Mouse (Mus musculus): Measurements from ENCODE around the gene Hspb11. TPM values are rescaled to one million over a fixed set of nuclear protein-coding genes. Genes with fewer than 3 reads are reported as not detected.

Hspb11 gene
- total RNA-seq, 2 experiments from 2014 or later = 17.8 to 18.6 TPM

DNA sequence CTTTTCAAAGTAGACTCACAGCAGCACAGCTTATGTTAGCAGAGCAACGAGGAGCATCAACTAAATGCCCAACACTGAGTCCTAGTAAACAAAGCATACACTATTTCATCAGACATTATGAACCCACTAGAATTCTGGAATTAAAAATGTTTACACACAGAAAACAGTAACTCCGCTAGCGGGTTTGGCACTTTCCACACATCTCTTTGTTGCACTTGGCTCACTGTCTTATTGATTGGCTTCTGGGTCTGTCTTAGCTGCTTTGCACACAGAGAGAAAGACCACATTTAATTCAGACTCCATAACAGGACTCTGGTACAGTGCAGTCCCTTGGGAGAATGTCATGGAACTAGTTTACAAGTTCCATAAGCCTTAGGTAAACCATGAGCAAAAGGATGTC is 5.3 kb upstream of the Hspb11 start:
- DNase-seq (ENCODE audit: low spot score in 2 of 2) = no peak

DNA sequence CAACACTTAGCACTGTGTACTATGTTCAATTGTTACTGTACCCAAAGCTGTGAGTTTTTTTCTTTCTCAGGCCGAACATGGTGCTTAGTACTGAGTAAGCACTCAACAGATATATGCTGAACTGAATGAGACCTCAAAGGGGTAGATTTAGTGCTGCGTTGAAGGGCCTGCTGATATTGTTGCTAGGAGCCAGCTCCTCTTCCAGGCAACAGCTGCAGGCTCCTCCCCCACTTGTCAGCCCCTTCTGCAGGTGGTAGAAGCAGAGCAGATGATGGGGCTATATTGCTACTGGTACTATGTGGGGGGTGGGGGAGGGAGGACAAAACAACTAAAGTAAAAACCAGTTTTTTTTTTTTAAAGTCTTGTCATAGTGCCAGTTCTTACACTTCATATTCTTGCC is 3.9 kb upstream of the Hspb11 start:
- DNase-seq (ENCODE audit: low spot score in 2 of 2) = no peak

DNA sequence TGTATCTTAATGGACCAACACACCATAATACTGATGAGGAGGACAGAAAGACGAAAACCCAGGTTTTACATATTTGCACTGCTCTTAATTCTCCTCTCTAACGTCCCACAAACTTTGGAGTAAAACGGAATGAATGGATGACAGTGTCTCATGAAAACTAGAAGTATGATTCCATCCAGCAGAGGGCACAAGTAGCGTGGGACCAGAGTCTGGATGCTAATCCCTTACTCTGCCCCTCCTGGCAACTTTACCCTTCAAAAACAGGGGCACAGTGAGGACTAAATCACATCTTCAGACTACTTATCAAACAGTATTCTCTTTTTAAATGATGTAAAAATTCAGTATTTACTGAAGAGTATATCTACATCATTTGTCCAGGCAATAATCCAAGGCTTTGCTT is 2.9 kb upstream of the Hspb11 start:
- DNase-seq (ENCODE audit: low spot score in 2 of 2) = peak; percentile 31 to 51

DNA sequence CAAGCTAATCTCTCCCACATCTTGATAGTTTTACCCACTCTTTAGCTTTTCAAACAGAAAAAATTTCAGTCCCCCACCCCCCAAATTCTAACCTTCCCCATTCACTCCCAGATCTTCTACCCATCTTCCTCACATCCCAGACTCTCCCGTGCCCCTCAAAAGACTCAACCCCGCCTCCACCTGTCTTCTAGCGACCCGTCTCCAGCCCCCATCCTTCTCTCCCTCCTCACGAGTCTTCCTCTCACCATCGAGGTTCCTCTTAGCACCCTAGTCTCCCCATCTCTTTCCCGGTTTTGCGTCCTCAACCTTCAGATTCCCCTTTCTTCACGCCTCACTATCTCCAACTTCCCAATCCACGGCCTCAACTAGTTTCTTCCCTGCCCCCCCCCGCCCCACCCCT is 871 bp upstream of the Hspb11 start:
- no peak for DNase-seq (ENCODE audit: low spot score in 2 of 2)

DNA sequence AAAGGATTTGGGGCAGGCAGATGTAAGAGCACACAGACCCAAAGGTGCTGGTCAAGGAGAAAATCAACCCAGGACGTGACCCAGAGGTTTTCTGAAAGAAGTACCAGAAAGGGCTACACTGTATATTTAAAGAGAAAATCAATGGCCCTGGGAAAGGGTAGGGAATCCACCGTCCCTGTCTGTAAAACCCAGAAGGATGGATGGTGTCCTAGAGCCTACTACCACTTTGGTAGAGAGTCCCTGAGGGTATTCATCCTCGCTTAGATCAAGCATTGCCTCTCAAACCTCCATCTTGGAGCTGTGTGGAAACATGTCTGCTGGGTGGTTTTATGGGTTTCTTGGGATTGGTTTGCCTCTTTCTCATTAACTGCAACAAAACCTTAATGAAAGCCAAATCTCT is 1.0 kb downstream of the Hspb11 start:
- DNase-seq (ENCODE audit: low spot score in 2 of 2) = no peak

DNA sequence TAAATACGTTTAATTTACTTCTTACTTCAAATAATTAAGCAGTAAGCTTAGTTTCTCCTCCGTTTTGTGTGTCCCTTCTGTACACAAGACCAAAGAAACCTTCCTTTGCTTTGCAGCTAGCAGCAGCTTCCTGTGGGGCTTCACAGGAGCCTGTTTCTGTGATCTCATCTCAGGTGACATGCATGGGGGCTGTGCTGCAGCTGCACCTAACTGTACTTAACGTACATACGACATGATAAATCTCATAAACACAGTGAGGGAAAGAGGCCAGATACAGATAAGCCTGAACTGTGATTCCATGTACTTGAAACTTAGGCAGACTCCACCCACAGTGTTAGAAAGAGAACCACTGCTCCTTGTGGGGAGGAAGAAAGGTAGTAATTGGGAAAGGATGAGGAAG is 6.6 kb downstream of the Hspb11 start:
- no peak for DNase-seq (ENCODE audit: low spot score in 2 of 2)

DNA sequence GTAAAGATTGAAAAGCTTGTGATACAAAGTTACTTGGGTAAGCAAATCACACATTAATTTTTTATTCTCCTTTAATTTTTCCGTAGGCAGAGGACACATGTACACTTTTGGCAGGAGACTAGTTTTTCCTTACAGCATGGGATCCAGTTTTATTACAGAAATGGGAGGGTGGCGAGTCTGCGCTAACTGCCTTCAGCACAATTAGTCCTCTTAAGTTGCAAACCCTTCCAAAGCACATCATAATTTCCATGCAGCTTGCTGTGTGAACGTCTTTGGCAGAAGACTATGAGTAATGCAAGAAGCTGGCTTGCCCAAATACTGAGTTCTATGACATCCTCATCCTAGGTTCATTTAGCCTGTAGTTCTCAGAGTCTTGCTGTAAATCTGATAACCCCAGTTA is 20.3 kb downstream of the Hspb11 start:
- DNase-seq (ENCODE audit: low spot score in 2 of 2) = no peak

DNA sequence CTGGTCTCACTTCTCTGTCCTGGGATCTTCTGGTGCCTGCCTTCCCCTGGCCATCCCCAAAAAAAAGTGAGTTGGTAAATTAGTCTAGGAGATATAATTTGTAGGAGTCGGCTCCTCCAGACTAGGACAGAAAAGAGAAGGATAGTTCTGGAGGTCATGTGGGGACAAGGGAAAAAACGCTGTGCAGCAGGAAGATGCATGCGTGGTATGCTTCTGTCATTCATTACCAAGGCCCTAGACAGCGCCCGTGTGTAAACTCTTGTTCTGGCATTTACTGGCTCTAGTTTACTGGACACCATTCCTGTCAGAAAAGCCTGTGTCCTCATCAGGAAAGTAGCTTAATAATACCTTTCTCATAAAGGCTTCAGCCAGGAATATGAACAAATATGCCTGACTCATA is 21.1 kb downstream of the Hspb11 start:
- no peak for DNase-seq (ENCODE audit: low spot score in 2 of 2)

DNA sequence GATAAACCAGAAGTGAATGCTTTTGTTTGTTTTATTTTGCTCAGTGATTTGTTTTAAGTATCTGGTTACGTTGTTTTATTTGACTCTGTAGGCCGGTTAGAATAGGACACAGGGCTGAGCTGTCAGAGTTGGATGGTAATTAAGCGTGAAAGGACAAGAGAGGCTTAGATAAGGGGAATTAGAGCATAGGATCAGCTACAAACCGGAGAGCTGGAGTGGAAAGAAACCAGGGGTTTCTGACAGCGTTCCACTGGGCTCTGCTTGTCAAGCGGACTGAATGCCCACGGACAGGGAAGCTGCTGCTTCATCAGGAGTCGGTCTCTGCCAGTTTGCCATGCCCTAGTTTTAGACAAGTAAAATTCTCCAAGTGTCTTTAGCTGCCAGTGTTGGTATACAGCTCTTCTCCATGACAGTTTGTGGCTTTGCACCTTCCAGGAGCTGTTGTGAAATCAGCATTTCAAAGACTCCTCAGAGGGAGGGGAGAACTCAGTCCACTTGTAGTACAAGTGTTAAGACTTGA is 24.9 kb downstream of the Hspb11 start:
- DNase-seq (ENCODE audit: low spot score in 2 of 2) = no peak

DNA sequence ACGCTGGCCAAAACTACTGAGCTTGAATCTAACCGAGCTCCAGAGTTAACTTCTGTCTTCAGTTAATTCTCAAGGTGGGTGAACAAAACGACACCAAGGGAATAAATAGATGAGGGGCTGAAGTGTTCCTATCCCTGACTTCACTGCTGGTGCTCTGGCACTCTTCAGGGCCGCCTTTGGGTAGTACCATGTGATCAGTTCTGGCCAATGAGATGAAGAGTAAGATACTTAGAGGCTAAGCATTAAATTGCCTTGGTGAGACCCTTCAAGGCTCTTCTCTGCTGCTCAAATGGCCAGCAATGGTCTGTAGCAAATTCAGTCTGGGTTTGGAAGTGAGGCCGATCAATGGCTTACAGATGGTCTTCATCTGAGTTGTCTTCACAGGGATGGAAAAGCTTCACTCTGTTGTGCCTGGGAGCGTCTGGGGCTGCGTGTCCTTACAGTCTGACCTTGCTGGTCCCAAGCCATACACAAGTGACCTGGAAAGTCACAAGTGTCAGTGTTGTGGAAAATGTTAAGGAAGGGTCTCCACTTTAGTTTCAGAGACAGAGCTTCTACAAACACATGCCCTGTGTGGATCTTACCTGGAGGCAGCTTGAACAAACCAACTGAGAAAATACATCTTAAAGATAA is 27.6 kb downstream of the Hspb11 start:
- DNase-seq (ENCODE audit: low spot score in 2 of 2) = no peak

DNA sequence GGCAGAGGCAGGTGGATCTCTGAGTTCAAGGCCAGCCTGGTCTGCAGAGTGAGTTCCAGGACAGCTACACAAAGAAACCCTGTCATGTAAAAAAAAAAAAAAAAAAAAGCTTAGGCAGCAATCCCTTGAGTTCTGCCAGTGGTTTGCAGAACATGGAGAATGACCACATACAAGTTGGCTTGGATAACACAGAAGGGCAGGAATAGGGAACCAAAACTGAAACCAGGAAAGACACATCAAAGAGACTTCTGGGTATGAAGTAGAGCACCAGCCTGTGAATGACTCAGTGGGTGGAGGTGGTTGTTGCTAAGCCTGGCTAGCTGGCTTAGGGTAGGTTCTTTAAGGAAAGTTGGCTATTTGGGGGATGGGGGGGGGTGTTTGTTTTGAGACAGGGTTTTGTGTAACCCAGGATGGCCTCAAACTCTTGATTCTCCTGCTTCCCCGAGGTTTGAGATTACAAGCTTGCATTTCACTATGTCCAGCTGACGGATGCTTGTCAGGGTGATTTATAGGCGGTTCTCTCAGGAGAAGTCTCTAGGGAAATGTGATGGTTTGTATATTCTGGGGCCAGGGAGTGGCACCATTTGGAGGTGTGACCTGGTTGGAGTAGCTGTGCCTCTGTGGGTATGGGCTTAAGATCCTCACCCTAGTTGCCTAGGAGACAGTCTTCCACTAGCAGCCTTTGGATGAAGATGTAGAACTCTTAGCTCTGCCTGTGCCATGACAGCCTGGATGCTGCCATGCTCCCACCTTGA is 32.2 kb downstream of the Hspb11 start:
- DNase-seq (ENCODE audit: low spot score in 2 of 2) = no peak

DNA sequence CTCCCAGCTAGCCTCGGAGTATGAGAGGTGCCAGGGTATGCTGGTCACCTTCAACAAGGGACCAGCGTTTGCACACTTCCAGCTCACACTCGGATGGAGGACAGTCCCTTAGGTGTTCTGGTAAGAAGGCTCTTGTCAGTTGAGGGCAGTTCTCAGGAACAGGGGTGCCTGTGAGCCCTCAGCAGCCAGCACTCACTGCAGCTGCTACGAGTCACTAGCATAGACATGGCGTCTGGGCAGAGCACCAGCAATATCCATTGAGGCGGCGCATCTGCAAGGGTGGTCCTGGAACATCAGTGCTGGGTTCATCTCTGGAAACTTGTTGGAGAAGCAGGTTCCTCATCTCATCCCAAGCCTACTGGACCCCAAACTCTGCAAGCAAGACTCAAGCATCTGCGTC is 33.0 kb downstream of the Hspb11 start:
- no peak for DNase-seq (ENCODE audit: low spot score in 2 of 2)

DNA sequence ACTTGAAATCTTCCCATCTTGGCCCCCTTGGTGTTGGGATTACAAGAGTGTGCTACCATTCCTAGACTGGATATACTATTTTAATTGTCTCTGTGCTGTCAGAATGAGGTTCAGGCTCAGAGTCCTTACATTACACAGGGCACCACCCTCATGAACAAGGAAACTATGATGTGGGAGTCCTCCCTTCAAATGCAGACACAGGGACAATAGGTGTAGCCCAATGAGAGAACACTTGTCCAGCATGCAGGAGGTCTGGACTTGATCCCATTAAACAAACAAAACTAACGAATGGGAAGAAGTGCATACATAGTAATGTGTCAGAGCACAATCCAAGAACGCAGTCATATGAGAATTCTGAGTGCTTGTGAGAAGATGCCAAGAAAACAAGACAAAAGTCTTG is 34.1 kb downstream of the Hspb11 start:
- no peak for DNase-seq (ENCODE audit: low spot score in 2 of 2)

DNA sequence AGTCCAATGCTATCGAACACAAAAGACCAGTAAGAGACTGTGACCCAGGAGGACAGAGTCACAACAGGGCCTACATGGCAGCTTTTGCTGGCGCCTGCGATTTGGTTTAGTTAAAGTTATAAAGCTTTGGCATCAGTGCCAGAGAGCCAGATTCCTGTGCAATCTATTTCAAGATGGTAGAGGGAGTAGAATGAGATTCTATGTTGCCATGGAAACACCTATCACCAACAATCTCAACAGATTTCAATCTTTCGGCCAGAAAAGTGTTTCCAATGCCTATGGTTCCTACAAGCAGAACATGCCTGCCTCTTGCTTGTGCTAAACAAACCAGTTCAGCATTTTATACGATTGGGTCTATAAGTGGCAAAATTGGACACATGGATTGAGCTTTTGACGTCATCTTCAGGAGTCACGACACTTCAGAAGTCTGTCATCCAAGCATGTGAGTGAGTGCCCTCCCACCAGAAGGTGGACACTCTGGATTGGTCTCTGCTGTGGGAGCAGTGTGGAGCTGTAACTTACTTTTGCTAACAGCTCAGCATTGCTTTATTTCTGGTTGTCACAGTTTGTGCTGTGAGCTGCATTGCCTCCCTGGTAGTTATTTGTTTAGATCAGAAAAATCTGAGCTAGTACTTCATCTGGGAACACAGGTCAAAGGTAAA is 38.3 kb downstream of the Hspb11 start:
- peak in 1 of 2 experiments; percentile 16 for DNase-seq (ENCODE audit: low spot score in 2 of 2)

DNA sequence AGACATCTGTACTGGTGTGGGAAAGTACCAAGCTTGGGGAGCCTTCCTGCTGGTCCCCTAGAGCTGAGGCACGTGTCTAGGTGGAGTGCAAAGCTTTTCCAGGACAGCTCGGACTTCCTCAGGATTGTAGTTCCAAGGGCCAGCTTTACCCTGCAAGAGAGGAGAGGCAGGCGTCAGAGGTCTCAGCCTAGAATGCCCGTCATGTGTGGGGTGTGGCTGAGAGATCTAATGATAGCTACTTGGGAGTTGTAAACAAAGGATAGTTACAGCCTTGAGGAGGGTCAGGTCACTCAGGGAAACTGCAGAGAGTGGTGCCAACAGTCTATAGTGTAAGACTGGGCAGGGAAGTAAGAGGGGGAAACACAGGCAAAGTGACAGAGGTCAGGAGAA is 38.9 kb downstream of the Hspb11 start:
- DNase-seq (ENCODE audit: low spot score in 2 of 2) = no peak

DNA sequence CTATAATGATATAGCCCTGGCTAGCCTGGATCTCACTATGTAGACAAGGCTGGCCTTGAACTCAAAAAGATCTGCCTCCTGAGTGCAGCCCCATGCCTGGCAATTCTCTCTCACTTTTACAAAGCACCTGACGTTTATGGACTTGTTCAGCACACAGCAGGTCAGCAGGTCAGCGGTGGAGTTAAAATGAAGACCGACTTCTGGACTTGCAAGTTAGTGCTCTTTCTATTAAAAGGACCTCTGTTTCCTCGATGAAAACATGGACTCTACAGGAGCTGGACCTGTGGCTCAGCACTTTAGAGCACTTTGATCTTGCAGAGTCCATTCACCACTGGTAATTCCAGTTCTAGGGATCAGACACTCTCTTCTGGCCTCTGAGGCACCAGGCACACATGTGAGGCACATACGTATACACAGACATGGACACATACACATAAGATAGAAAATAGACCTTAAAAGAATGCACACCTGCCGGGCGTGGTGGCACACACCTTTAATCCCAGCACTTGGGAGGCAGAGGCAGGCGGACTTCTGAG is 44.7 kb downstream of the Hspb11 start:
- no peak for DNase-seq (ENCODE audit: low spot score in 2 of 2)

DNA sequence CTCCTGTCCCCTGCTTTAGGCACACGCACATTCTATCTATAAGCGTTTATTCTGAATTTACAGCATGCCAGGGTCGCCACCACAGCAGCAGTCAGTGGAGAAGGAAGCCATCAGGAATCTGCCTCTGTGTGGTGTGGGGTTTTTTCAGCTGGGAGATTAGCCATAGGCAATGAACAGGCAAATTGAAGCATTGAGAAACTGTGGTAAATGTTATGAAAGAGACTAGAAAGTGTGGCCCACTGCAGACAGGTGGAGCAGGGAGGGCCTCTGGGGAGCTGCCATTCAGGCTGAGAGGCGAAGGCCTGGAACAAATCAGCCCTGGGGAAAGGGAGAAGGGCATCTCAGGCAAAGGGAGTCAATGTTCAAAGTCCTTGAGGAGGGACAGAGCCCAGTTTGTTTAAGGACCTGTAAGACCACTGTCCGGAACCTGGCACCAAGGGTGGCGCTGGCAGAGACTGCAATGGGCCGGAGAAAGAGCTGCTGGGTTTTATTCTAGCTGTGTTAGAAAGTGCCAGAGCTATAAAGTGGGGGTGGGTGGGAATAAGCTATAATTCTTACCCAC is 46.5 kb downstream of the Hspb11 start:
- no peak for DNase-seq (ENCODE audit: low spot score in 2 of 2)

DNA sequence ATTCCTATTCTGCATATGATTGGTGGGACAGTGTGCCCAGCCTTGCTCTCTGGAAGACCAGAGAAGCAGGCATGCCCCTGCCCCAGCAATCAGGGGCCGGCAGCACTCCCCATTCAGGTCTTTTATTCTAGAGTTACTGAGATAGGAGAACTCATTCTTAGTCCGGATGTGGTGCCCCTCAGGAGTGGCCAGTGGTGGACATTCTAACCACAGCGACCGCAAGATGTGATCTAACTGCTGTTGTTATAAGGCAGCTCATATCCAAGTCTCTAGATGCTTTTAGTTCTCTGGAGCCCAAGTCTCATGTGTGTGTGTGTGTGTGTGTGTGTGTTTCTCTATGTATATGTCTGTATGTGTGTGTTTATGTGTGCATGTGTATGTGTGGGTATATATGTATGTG is 47.0 kb downstream of the Hspb11 start:
- DNase-seq (ENCODE audit: low spot score in 2 of 2) = no peak

DNA sequence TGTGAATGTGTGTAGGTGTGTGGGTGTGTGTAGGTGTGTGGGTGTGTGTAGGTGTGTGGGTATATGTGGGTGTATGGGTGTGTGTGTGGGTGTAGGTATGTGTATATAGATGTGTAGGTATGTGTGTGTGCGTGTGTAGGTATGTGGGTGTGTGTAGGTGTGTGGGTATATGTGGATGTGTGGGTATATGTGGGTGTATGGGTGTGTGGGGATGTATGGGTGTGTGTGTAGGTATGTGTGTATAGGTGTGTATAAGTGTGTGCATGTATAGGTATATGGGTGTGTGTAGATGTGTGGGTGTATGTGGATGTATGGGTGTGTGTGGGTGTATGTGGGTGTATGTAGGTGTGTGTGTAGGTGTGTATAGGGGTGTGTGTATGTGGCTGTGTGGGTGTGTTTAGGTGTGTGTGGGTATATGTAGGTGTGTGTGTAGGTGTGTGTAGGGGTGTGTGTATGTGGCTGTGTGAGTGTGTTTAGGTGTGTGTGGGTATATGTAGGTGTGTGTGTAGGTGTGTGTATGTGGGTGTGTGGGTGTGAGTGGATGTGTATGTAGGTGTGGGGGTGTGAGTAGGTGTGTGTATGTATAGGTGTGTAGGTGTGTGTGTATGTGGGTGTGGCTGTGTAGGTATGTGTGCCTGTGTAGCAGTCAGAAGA is 47.6 kb downstream of the Hspb11 start:
- DNase-seq (ENCODE audit: low spot score in 2 of 2) = no peak

DNA sequence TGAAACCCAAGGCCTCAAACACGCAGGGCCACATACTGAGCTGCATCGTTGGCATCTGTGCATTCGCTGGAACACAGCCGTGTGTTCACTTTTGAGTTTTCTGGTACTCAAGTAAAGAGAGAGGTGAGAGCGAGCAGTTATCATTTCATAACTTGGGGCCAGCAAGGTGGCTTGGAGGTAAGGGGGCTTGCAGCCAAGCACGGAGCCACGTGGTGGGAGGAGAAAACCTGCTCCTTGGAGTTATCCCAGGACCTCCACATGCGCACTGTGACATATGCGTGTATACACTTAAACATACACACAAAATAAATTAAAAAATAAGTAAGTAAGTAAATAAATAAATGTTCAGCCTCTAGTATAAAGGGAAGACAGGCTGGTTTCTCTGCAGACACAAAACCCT is 48.8 kb downstream of the Hspb11 start:
- no peak for DNase-seq (ENCODE audit: low spot score in 2 of 2)

DNA sequence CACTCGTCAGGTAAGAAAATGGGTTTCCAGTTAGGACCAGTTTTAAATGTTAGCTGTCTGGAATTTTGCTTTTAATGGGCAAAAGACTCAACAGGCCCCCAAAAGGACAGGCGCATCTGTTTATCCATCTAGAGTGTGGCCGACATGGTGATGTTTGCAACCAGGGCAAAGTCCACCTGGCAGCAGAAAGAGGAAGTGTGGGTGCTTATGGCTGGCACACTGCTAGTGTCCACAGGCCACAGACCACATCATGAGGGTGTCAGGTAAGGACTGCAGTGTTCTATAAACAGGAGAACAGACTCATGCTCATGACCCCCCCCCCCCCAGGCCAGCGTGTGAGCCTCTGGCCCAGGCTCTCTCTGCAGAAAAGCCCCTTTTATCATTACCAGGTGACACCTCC is 49.4 kb downstream of the Hspb11 start:
- DNase-seq (ENCODE audit: low spot score in 2 of 2) = no peak
